Mouse (Mus musculus) small intestine, adult 2 months (tissue): Measurements from ENCODE around the gene Ankrd13b.

Experiments
- CTCF ChIP-seq: fragments of 200-500 bp; IDR thresholded peaks from 2 replicates; pipeline ENCODE4 v1.5.1; 2012; ENCODE audit warnings: low read depth, mild to moderate bottlenecking, control low read depth, inconsistent platforms, low read length, moderate library complexity, mixed read lengths; ENCODE audit not compliant: insufficient replicate concordance, insufficient read length; ENCODE audit errors: extremely low read depth
- POLR2A ChIP-seq: fragments of 200-500 bp; IDR thresholded peaks from 2 replicates; pipeline ENCODE4 v1.6.1; 2012; ENCODE audit warnings: low read depth, mild to moderate bottlenecking, control low read depth, inconsistent platforms, low read length, moderate library complexity

DNA sequence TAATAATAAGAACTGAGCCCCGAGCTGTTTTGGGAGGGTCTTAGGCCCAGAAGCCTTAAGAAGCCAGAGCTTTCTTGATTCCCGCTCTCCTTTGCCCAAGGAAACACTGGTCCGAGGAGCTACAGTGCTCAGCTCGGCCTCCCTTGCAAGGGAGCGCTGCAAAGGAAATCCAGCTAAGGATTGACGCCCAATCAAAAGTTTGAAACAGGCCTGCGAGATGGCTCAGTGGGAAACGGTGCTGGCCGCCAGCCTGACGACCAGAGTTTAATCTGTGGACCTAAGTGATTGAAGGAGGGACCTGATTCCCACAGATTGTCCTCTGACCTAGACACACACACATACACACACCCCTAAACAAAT, 24.3 kb upstream of the Ankrd13b start:
- TF ChIP-seq POLR2A (no peak), CTCF (no peak)
